Mouse (Mus musculus) kidney, embryonic 14.5 days (tissue): Measurements from ENCODE around the gene Prpf3. TPM values are rescaled to one million over a fixed set of nuclear protein-coding genes. Genes with fewer than 3 reads are reported as not detected.
A peak's percentile ranks its signal among the peaks of the same experiment; 100 is the strongest.
"Not testable (repeated sequence)": the region's sequence is repeated elsewhere in the genome, so short reads cannot be mapped to it uniquely, and the experiment has no call there.

Experiments
- ATAC-seq: fragments of 200-750 bp; cut with Nextera tagmentation; 2 replicates; pipeline ENCODE4 v1.8.0; 2017; ENCODE audit warnings: moderate number of reproducible peaks, mild to moderate bottlenecking, moderate TSS enrichment, moderate library complexity; ENCODE audit not compliant: low FRiP score, low TSS enrichment
- H3K27ac ChIP-seq: fragments of 300-500 bp; sonication (generic); 2 replicates; pipeline ENCODE4 v1.5.1; 2014; ENCODE audit warnings: low read depth, mild to moderate bottlenecking, low read length, moderate library complexity, mixed read lengths
- H3K27me3 ChIP-seq: fragments of 300-500 bp; sonication (generic); 2 replicates; pipeline ENCODE4 v1.6.1; 2014; ENCODE audit warnings: mild to moderate bottlenecking, low read length; ENCODE audit not compliant: control insufficient read depth, insufficient read depth
- H3K36me3 ChIP-seq: fragments of 300-500 bp; sonication (generic); 2 replicates; pipeline ENCODE4 v1.6.1; 2014; ENCODE audit warnings: low read length, mixed read lengths; ENCODE audit not compliant: control insufficient read depth, insufficient read depth
- H3K4me1 ChIP-seq: fragments of 300-500 bp; sonication (generic); 2 replicates; pipeline ENCODE4 v1.6.1; 2014; ENCODE audit warnings: low read length, mixed read lengths; ENCODE audit not compliant: control insufficient read depth, insufficient read depth
- H3K4me2 ChIP-seq: fragments of 300-500 bp; sonication (generic); replicated peaks from 2 replicates; pipeline ENCODE4 v1.6.1; 2014; ENCODE audit warnings: low read depth, mild to moderate bottlenecking, low read length
- H3K4me3 ChIP-seq: fragments of 300-500 bp; sonication (generic); 2 replicates; pipeline ENCODE4 v1.5.1; 2014; ENCODE audit warnings: mild to moderate bottlenecking, low read length
- H3K9ac ChIP-seq: fragments of 300-500 bp; sonication (generic); 2 replicates; pipeline ENCODE4 v1.6.1; 2014; ENCODE audit warnings: low read depth, mild to moderate bottlenecking, low read length, moderate library complexity
- H3K9me3 ChIP-seq: fragments of 300-500 bp; sonication (generic); 2 replicates; pipeline ENCODE4 v1.6.1; 2016; ENCODE audit warnings: low read length; ENCODE audit not compliant: control insufficient read depth
- WGBS: fragments of 180-500 bp; shearing (Covaris S2); extraction: QIAGEN DNeasy Blood & Tissue Kit; methylation state at CpG from one replicate; pipeline ENCODE4 v1.1.7; 2014; 5-methylcytosine and 5-hydroxymethylcytosine counted together
- polyA plus RNA-seq: library from polyadenylated mRNA; unstranded; fragments of >200 nt; fragmentation: Nextera tagmentation; extraction: Ambion mirVana; gene quantifications from 2 replicates; pipeline ENCODE4 v1.2.1, GENCODE M21; 2014

Gene Prpf3
- polyA plus RNA-seq = 51.2 and 60.8 TPM in 2 replicates

- peak within 1 kb of the TSS; percentile 83 for H3K4me3 ChIP-seq
- peak within 1 kb of the TSS; percentile 89 for H3K9ac ChIP-seq
- H3K27ac ChIP-seq = peak within 1 kb of the TSS; percentile 74; the same call in 1 of the 2 replicates
- peaks cover 26% of the 10 kb centered on the region for H3K36me3 ChIP-seq
- ATAC-seq = peak; percentile 98
- H3K27me3 ChIP-seq = no peaks in the 10 kb centered on the region
- H3K4me1 ChIP-seq = peaks cover 7% of the 10 kb centered on the region; the same call in 1 of the 2 replicates
- H3K4me2 ChIP-seq = peak within 1 kb of the TSS; percentile 62
- no peaks in the 10 kb centered on the region for H3K9me3 ChIP-seq
- 0% methylated on average over 56 of the region's 56 CpGs for WGBS
Measured at GRCm38 (mm10) chr3:95855502-95856089, at the start of gene Prpf3. Gene Prpf3, minus strand, starts transcription at chr3:95855885.

GRCm38 (mm10) chr3:95904568-95904967 is 48.9 kb upstream of the Prpf3 start, which contains the start of gene Car14:
Gene Car14, minus strand, starts transcription at chr3:95904691.
- peak within 1 kb of the TSS; percentile 52 for H3K9ac ChIP-seq
- H3K4me3 ChIP-seq = peak within 1 kb of the TSS; percentile 36
- 1% methylated on average over 15 of the region's 15 CpGs for WGBS
- H3K27ac ChIP-seq = peak within 1 kb of the TSS; percentile 37; the same call in 1 of the 2 replicates
- H3K36me3 ChIP-seq = no peaks in the 10 kb centered on the region
- H3K4me1 ChIP-seq = peaks cover 40% of the 10 kb centered on the region
- ATAC-seq = peak; percentile 25
- H3K4me2 ChIP-seq = peak within 1 kb of the TSS; percentile 73
- no peaks in the 10 kb centered on the region for H3K27me3 ChIP-seq
- H3K9me3 ChIP-seq = no peaks in the 10 kb centered on the region

GRCm38 (mm10) chr3:95903753-95904502 is 48.2 kb upstream of the Prpf3 start:
- H3K27ac ChIP-seq = peak overlapping the region; percentile 37; the same call in 1 of the 2 replicates
- peak overlapping the region; percentile 73 for H3K4me2 ChIP-seq
- H3K4me3 ChIP-seq = peak overlapping the region; percentile 36
- H3K4me1 ChIP-seq = peaks cover 40% of the 10 kb centered on the region
- H3K27me3 ChIP-seq = no peaks in the 10 kb centered on the region
- ATAC-seq = peak; percentile 54
- H3K9me3 ChIP-seq = no peaks in the 10 kb centered on the region
- no peaks in the 10 kb centered on the region for H3K36me3 ChIP-seq
- peak overlapping the region; percentile 52 for H3K9ac ChIP-seq
- 4% methylated on average over 15 of the region's 15 CpGs for WGBS

GRCm38 (mm10) chr3:95902643-95903042 is 47.0 kb upstream of the Prpf3 start:
- H3K4me2 ChIP-seq = no peak overlapping the region

GRCm38 (mm10) chr3:95902373-95902625 is 46.6 kb upstream of the Prpf3 start:
- peaks cover 7% of the 10 kb centered on the region; the same call in 1 of the 2 replicates for H3K36me3 ChIP-seq
- H3K4me1 ChIP-seq = peaks cover 40% of the 10 kb centered on the region
- H3K27me3 ChIP-seq = no peaks in the 10 kb centered on the region
- H3K9ac ChIP-seq = no peak overlapping the region
- H3K4me2 ChIP-seq = no peak overlapping the region
- no peaks in the 10 kb centered on the region for H3K9me3 ChIP-seq
- ATAC-seq = no peak
- H3K4me3 ChIP-seq = no peak overlapping the region
- peak overlapping the region; percentile 47; the same call in 1 of the 2 replicates for H3K27ac ChIP-seq

More at GRCm38 (mm10) chr3:95902643-95903042, 47.0 kb upstream of the Prpf3 start:
- Histone ChIP-seq H3K9me3 (no peaks in the 10 kb centered on the region), H3K36me3 (peaks cover 3% of the 10 kb centered on the region; the same call in 1 of the 2 replicates), H3K4me3 (no peak overlapping the region), H3K27ac (no peak overlapping the region; the same call in 1 of the 2 replicates), H3K27me3 (no peaks in the 10 kb centered on the region), H3K4me1 (peaks cover 40% of the 10 kb centered on the region), H3K9ac (peak overlapping the region; percentile 7; the same call in 1 of the 2 replicates)
- no peak for ATAC-seq
- 20% methylated on average over 6 of the region's 6 CpGs for WGBS

- H3K4me2 ChIP-seq = no peak overlapping the region
- H3K4me3 ChIP-seq = no peak overlapping the region
- H3K27me3 ChIP-seq = no peaks in the 10 kb centered on the region
- H3K9ac ChIP-seq = no peak overlapping the region
- ATAC-seq = no peak
- peak overlapping the region; percentile 47; the same call in 1 of the 2 replicates for H3K27ac ChIP-seq
- H3K36me3 ChIP-seq = peaks cover 7% of the 10 kb centered on the region; the same call in 1 of the 2 replicates
- WGBS = 46% methylated on average over 9 of the region's 9 CpGs
- H3K4me1 ChIP-seq = peaks cover 39% of the 10 kb centered on the region
- H3K9me3 ChIP-seq = no peaks in the 10 kb centered on the region
Measured at GRCm38 (mm10) chr3:95901616-95902372, 46.1 kb upstream of the Prpf3 start.

GRCm38 (mm10) chr3:95899800-95900524 is 44.3 kb upstream of the Prpf3 start:
- H3K27me3 ChIP-seq = no peaks in the 10 kb centered on the region
- H3K4me2 ChIP-seq = no peak overlapping the region
- peaks cover 7% of the 10 kb centered on the region; the same call in 1 of the 2 replicates for H3K36me3 ChIP-seq
- peaks cover 30% of the 10 kb centered on the region for H3K4me1 ChIP-seq
- 77% methylated on average over 13 of the region's 13 CpGs for WGBS
- H3K9me3 ChIP-seq = no peaks in the 10 kb centered on the region
- no peak for ATAC-seq
- H3K9ac ChIP-seq = 0 out of 2 replicates have a peak overlapping the region, but pooled peaks have one; percentile 18
- no peak overlapping the region for H3K27ac ChIP-seq
- no peak overlapping the region for H3K4me3 ChIP-seq

- H3K9me3 ChIP-seq, H3K27me3 ChIP-seq, H3K4me3 ChIP-seq, H3K4me2 ChIP-seq, H3K27ac ChIP-seq, H3K36me3 ChIP-seq, H3K9ac ChIP-seq, ATAC-seq: not testable (repeated sequence)
- H3K4me1 ChIP-seq = peaks cover 30% of the 10 kb centered on the region
- WGBS = 77% methylated on average over 7 of the region's 7 CpGs
Measured at GRCm38 (mm10) chr3:95895501-95895900, 39.8 kb upstream of the Prpf3 start.
